In genomic region chr11:68601486-68601991, GRCm38 (mm10) we compare ENCODE assay signal across 9 mouse cellular contexts. TPM values are rescaled to one million over a fixed set of nuclear protein-coding genes. Genes with fewer than 3 reads are reported as not detected.
DNase-seq lines count a peak whose midpoint lies in the region; ATAC-seq and TF ChIP-seq lines count a peak whose summit lies in the region.
"Had no signal": no experiment of that assay in that cellular context is flagged by ENCODE, and none has a peak within 500 bp of the region (broad histone marks: within the 10 kb centered on the region; RNA-seq: fewer than 3 reads in every experiment).

No protein-coding gene starts in this region.

- H3K27ac ChIP-seq in forebrain, embryonic 12.5 days, result peak overlapping the region; percentile 59
- no peak overlapping the region for H3K27ac ChIP-seq in forebrain, postnatal 0 days (ENCODE audit: low read depth, low read length)
- peak overlapping the region; percentile 97 for H3K27ac ChIP-seq in heart, embryonic 12.5 days (ENCODE audit: poor library complexity, severe bottlenecking)
- peak overlapping the region; percentile 82 for H3K27ac ChIP-seq in limb, embryonic 13.5 days

- TF ChIP-seq CTCF in forebrain, postnatal 0 days (IDR thresholded peaks at IDR 0.05; ENCODE audit: low read depth), result no peak
- no peak for TF ChIP-seq CTCF in brain, embryonic 14.5 days (IDR thresholded peaks at IDR 0.05; ENCODE audit: borderline replicate concordance, extremely low read depth, insufficient read depth, insufficient read length)

- no peaks in the 10 kb centered on the region for H3K9me3 ChIP-seq in forebrain, embryonic 12.5 days
- H3K9me3 ChIP-seq in forebrain, postnatal 0 days (ENCODE audit: low read length), result no peaks in the 10 kb centered on the region
- no peaks in the 10 kb centered on the region for H3K9me3 ChIP-seq in heart, embryonic 12.5 days (replicated peaks)
- no peaks in the 10 kb centered on the region for H3K9me3 ChIP-seq in limb, embryonic 13.5 days

- no peak overlapping the region for H3K4me2 ChIP-seq in forebrain, embryonic 12.5 days
- H3K4me2 ChIP-seq in forebrain, postnatal 0 days (ENCODE audit: low read depth), result no peak overlapping the region
- peak overlapping the region; percentile 33; the same call in 1 of the 2 replicates for H3K4me2 ChIP-seq in heart, embryonic 12.5 days
- peak overlapping the region; percentile 32 for H3K4me2 ChIP-seq in limb, embryonic 13.5 days (replicated peaks)

- ATAC-seq in forebrain, embryonic 12.5 days (ENCODE audit: low FRiP score), result no peak
- no peak for ATAC-seq in forebrain, postnatal 0 days
- 0 out of 2 replicates have a peak, but pooled peaks have one; percentile 30 for ATAC-seq in heart, embryonic 12.5 days (ENCODE audit: insufficient number of reproducible peaks, low FRiP score)
- ATAC-seq in limb, embryonic 13.5 days (ENCODE audit: low FRiP score, low read depth), result peak; percentile 38
- ATAC-seq in monocyte, adult 5-6 weeks (replicated peaks; ENCODE audit: insufficient number of reproducible peaks, low FRiP score, low TSS enrichment, poor library complexity, severe bottlenecking), result no peak

- H3K9ac ChIP-seq in forebrain, embryonic 12.5 days, result no peak overlapping the region
- H3K9ac ChIP-seq in forebrain, postnatal 0 days, result no peak overlapping the region
- peak overlapping the region; percentile 21; the same call in 1 of the 2 replicates for H3K9ac ChIP-seq in heart, embryonic 12.5 days
- no peak overlapping the region for H3K9ac ChIP-seq in limb, embryonic 13.5 days

- DNase-seq in forebrain, postnatal 0 days, result no peak
- DNase-seq in brain, embryonic 14.5 days (ENCODE audit: low read depth), result peak; percentile 40
- no peak for DNase-seq in T-cell, adult 2 months (ENCODE audit: low spot score)
- DNase-seq in adrenal gland, adult 2 months, result no peak
- DNase-seq: kidney, adult 11 months had no signal

- no peak for TF ChIP-seq POLR2A in brain, embryonic 14.5 days (IDR thresholded peaks at IDR 0.05; ENCODE audit: borderline replicate concordance, extremely low read depth, insufficient read depth, insufficient read length, poor library complexity, severe bottlenecking)

- no peak overlapping the region for H3K4me3 ChIP-seq in forebrain, embryonic 12.5 days (replicated peaks)
- no peak overlapping the region for H3K4me3 ChIP-seq in forebrain, postnatal 0 days (ENCODE audit: low read depth, low read length)
- H3K4me3 ChIP-seq in heart, embryonic 12.5 days, result no peak overlapping the region
- H3K4me3 ChIP-seq in limb, embryonic 13.5 days, result no peak overlapping the region

- 5% methylated on average over 9 of the region's 9 CpGs for WGBS in forebrain, embryonic 12.5 days
- WGBS in forebrain, postnatal 0 days, result 15% methylated on average over 9 of the region's 9 CpGs
- WGBS in heart, embryonic 12.5 days, result 7% methylated on average over 9 of the region's 9 CpGs
- 4% methylated on average over 9 of the region's 9 CpGs for WGBS in limb, embryonic 13.5 days

- H3K27me3 ChIP-seq in forebrain, embryonic 12.5 days, result 0 out of 2 replicates have a peak, but pooled peaks cover 3% of the 10 kb centered on the region
- H3K27me3 ChIP-seq in forebrain, postnatal 0 days (ENCODE audit: insufficient read depth, low read length), result no peaks in the 10 kb centered on the region
- H3K27me3 ChIP-seq in heart, embryonic 12.5 days (replicated peaks), result no peaks in the 10 kb centered on the region
- H3K27me3 ChIP-seq in limb, embryonic 13.5 days, result no peaks in the 10 kb centered on the region

- H3K4me1 ChIP-seq in forebrain, embryonic 12.5 days, result peaks cover 18% of the 10 kb centered on the region
- H3K4me1 ChIP-seq in forebrain, postnatal 0 days (ENCODE audit: insufficient read depth), result no peaks in the 10 kb centered on the region
- H3K4me1 ChIP-seq in heart, embryonic 12.5 days (replicated peaks), result peaks cover 47% of the 10 kb centered on the region
- peaks cover 34% of the 10 kb centered on the region for H3K4me1 ChIP-seq in limb, embryonic 13.5 days

- no peaks in the 10 kb centered on the region for H3K36me3 ChIP-seq in forebrain, embryonic 12.5 days (replicated peaks)
- no peaks in the 10 kb centered on the region for H3K36me3 ChIP-seq in forebrain, postnatal 0 days (ENCODE audit: insufficient read depth)
- no peaks in the 10 kb centered on the region for H3K36me3 ChIP-seq in heart, embryonic 12.5 days
- no peaks in the 10 kb centered on the region for H3K36me3 ChIP-seq in limb, embryonic 13.5 days

RNA-seq across cellular contexts. Expression of gene Ccdc42, which starts 14.7 kb away (rescaled TPM):
- polyA plus RNA-seq in forebrain, embryonic 12.5 days (2016; fragmentation: Nextera tagmentation; extraction: Ambion mirVana), result 0.69 TPM in 1 of 2 replicates, not detected in the other
- 0.46 and 1.3 TPM in 2 replicates for total RNA-seq in forebrain, postnatal 0 days (2014; rRNA removed)
- polyA plus RNA-seq in forebrain, postnatal 0 days (2015; fragmentation: Nextera tagmentation; extraction: Ambion mirVana), result 0.43 and 0.85 TPM in 2 replicates
- polyA plus RNA-seq in brain, embryonic 14.5 days (2012; rRNA removed), result 0.21 and 0.37 TPM in 2 replicates
- polyA plus RNA-seq in heart, embryonic 12.5 days (2016; fragmentation: Nextera tagmentation; extraction: Ambion mirVana), result 0.46 and 0.55 TPM in 2 replicates
- polyA plus RNA-seq in limb, embryonic 13.5 days (2015; fragmentation: Nextera tagmentation; extraction: Ambion mirVana), result 1.1 and 1.6 TPM in 2 replicates
- total RNA-seq in adrenal gland, adult 2 months (2021), result not detected
- polyA plus RNA-seq in adrenal gland, adult 2 months (2012; rRNA removed), result not detected in 2 replicates
- total RNA-seq in monocyte, adult 5-6 weeks (2017), result 0.96 TPM in 1 of 3 replicates, not detected in the others

RNA-seq across cellular contexts. Expression of gene Mfsd6l, which starts 45.6 kb away (rescaled TPM):
- 0.09 TPM in 1 of 2 replicates, not detected in the other for polyA plus RNA-seq in forebrain, embryonic 12.5 days (2016; fragmentation: Nextera tagmentation; extraction: Ambion mirVana)
- total RNA-seq in forebrain, postnatal 0 days (2014; rRNA removed), result 0.15 and 0.24 TPM in 2 replicates
- polyA plus RNA-seq in forebrain, postnatal 0 days (2015; fragmentation: Nextera tagmentation; extraction: Ambion mirVana), result 0.15 and 0.25 TPM in 2 replicates
- 0.06 and 0.10 TPM in 2 replicates for polyA plus RNA-seq in brain, embryonic 14.5 days (2012; rRNA removed)
- polyA plus RNA-seq in heart, embryonic 12.5 days (2016; fragmentation: Nextera tagmentation; extraction: Ambion mirVana), result 0.08 TPM in 1 of 2 replicates, not detected in the other
- 0.11 and 0.18 TPM in 2 replicates for polyA plus RNA-seq in limb, embryonic 13.5 days (2015; fragmentation: Nextera tagmentation; extraction: Ambion mirVana)
- under 1 TPM; 0.14 TPM for total RNA-seq in adrenal gland, adult 2 months (2021)
- 0.17 and 0.32 TPM in 2 replicates for polyA plus RNA-seq in adrenal gland, adult 2 months (2012; rRNA removed)
- total RNA-seq in monocyte, adult 5-6 weeks (2017), result 0.11 to 1.2 TPM (median 0.48 TPM) in 3 replicates

Comparison
In these comparisons a context has a peak if more than half of its experiments do, and no peak if none do; other contexts are left out.
1. ATAC-seq: peak in heart, embryonic 12.5 days (single experiment) and limb, embryonic 13.5 days (single experiment); none in forebrain, embryonic 12.5 days (single experiment), forebrain, postnatal 0 days (single experiment) and monocyte, adult 5-6 weeks (single experiment).
2. H3K4me2 ChIP-seq: peak in heart, embryonic 12.5 days (single experiment) and limb, embryonic 13.5 days (single experiment); none in forebrain, embryonic 12.5 days (single experiment) and forebrain, postnatal 0 days (single experiment).